Mouse (Mus musculus) myocyte (in vitro differentiated cells): ENCODE results near the gene Fastkd3. TPM values are rescaled to one million over a fixed set of nuclear protein-coding genes. Genes with fewer than 3 reads are reported as not detected.

Experiments used
- H3K27me3 ChIP-seq: one replicate; pipeline ENCODE4 v1.6.1; 2011; ENCODE audit not compliant: control insufficient read depth, insufficient read depth, insufficient read length
- H3K36me3 ChIP-seq: one replicate; pipeline ENCODE4 v1.6.1; 2011; ENCODE audit not compliant: control insufficient read depth, insufficient read depth
- H3K4me2 ChIP-seq: one replicate; pipeline ENCODE4 v1.6.1; 2011; ENCODE audit warnings: low read depth, control low read depth
- H3K4me3 ChIP-seq: one replicate; pipeline ENCODE4 v1.5.1; 2011; ENCODE audit warnings: mild to moderate bottlenecking, control low read depth, moderate library complexity
- H3K79me2 ChIP-seq: one replicate; pipeline ENCODE4 v1.6.1; 2011; ENCODE audit not compliant: control insufficient read depth, insufficient read depth
- H3ac ChIP-seq: one replicate; pipeline ENCODE4 v1.6.1; 2011; ENCODE audit not compliant: control insufficient read depth, insufficient read length
- CEBPB ChIP-seq: IDR thresholded peaks from 2 replicates; pipeline ENCODE4 v1.6.1; 2011; ENCODE audit warnings: mild to moderate bottlenecking, moderate library complexity; ENCODE audit not compliant: poor library complexity, insufficient read depth, severe bottlenecking
- E2F4 ChIP-seq: IDR thresholded peaks from one replicate; pipeline ENCODE4 v1.6.1; 2011; ENCODE audit warnings: mild to moderate bottlenecking, control low read depth, moderate library complexity; ENCODE audit not compliant: insufficient read depth
- MAX ChIP-seq: IDR thresholded peaks from one replicate; pipeline ENCODE4 v1.6.1; 2011; ENCODE audit warnings: low read depth, mild to moderate bottlenecking, control low read depth
- MYOD1 ChIP-seq, 3 experiments: IDR thresholded peaks; one replicate each; pipeline ENCODE4 v1.6.1; 2011; ENCODE audit warnings: control low read depth in 2 of 3, low read depth in 2 of 3, mild to moderate bottlenecking in 2 of 3, moderate library complexity in 1 of 3; ENCODE audit not compliant: insufficient read length in 2 of 3, control insufficient read depth in 1 of 3
- MYOG ChIP-seq, 3 experiments: IDR thresholded peaks; one replicate each; pipeline ENCODE4 v1.6.1; 2011; ENCODE audit warnings: control low read depth in 2 of 3, low read depth in 2 of 3, mild to moderate bottlenecking in 2 of 3; ENCODE audit not compliant: insufficient read length in 2 of 3, control insufficient read depth in 1 of 3, insufficient read depth in 1 of 3
- POLR2A ChIP-seq: IDR thresholded peaks from one replicate; pipeline ENCODE4 v1.6.1; 2011; ENCODE audit warnings: low read depth, mild to moderate bottlenecking, control low read depth, moderate library complexity; ENCODE audit not compliant: insufficient read length
- POLR2AphosphoS2 ChIP-seq: IDR thresholded peaks from one replicate; pipeline ENCODE4 v1.6.1; 2011; ENCODE audit warnings: low read depth, control low read depth; ENCODE audit not compliant: insufficient read length
- REST ChIP-seq: IDR thresholded peaks from one replicate; pipeline ENCODE4 v1.6.1; 2011; ENCODE audit warnings: mild to moderate bottlenecking, control low read depth, moderate library complexity; ENCODE audit not compliant: insufficient read depth, insufficient read length
- SRF ChIP-seq: IDR thresholded peaks from one replicate; pipeline ENCODE4 v1.6.1; 2011; ENCODE audit warnings: low read depth; ENCODE audit not compliant: control insufficient read depth, insufficient read length
- TCF12 ChIP-seq: IDR thresholded peaks from one replicate; pipeline ENCODE4 v1.6.1; 2011; ENCODE audit warnings: mild to moderate bottlenecking, control low read depth; ENCODE audit not compliant: poor library complexity, insufficient read depth, severe bottlenecking
- TCF3 ChIP-seq: IDR thresholded peaks from one replicate; pipeline ENCODE4 v1.6.1; 2011; ENCODE audit warnings: low read depth, control low read depth; ENCODE audit not compliant: insufficient read length
- USF1 ChIP-seq: IDR thresholded peaks from one replicate; pipeline ENCODE4 v1.6.1; 2011; ENCODE audit warnings: low read depth, mild to moderate bottlenecking, control low read depth, moderate library complexity
- polyA plus RNA-seq: library from polyadenylated mRNA; unstranded; fragments of >200 nt; fragmentation: generic; extraction: Trizol; gene quantifications from one replicate; pipeline ENCODE4 v1.2.1, GENCODE M21; 2012; ENCODE audit warnings: missing spikeins

The Fastkd3 gene
- polyA plus RNA-seq, 1 experiment: 9.0 TPM

DNA sequence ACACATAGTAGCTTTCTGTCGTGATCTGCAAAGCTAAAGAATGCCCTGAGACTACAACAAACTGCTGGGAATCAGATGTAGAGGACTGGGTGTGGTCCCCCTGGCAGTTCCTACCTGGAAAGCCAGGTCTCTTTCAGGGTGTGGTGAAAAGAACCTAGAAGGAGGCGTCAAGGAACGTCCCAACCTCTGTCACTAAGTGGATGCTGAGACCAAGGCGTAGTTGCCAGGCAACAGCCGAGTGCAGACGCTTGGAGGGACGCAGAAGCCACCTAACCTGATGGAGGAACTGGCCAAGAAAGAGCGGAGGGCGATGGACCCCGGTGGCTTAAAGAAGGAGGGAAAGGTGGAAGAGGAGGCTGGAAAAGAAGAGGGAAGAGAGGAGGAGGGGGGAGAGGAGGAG lies 15.2 kb downstream of the Fastkd3 start, which contains the start of gene 1700001L19Rik:
1700001L19Rik (plus strand) TSS at position 223 of the 400 bp plus-strand sequence.
- H3K79me2 ChIP-seq: no peaks in the 10 kb centered on the region
- H3K27me3 ChIP-seq: no peaks in the 10 kb centered on the region
- H3K4me3 ChIP-seq: no peak within 1 kb of the TSS
- no peaks in the 10 kb centered on the region for H3K36me3 ChIP-seq
- no peak within 1 kb of the TSS for H3K4me2 ChIP-seq
- no peak for TF ChIP-seq MYOD1 (IDR thresholded peaks at IDR 0.05; ENCODE audit: control insufficient read depth in 1 of 3, insufficient read length in 2 of 3, low read depth in 2 of 3)
- TF ChIP-seq CEBPB: no peak
- TF ChIP-seq POLR2A: no peak
- no peak for TF ChIP-seq TCF3
- no peak for TF ChIP-seq POLR2AphosphoS2
- TF ChIP-seq MYOG (IDR thresholded peaks at IDR 0.05; ENCODE audit: control insufficient read depth in 1 of 3, insufficient read depth in 1 of 3, insufficient read length in 2 of 3, low read depth in 2 of 3): no peak
- TF ChIP-seq MAX: no peak
- no peak for TF ChIP-seq SRF
- TF ChIP-seq REST: no peak
- TF ChIP-seq USF1: no peak
- TF ChIP-seq TCF12: no peak
- no peak for TF ChIP-seq E2F4
- no peak within 1 kb of the TSS for H3ac ChIP-seq

DNA sequence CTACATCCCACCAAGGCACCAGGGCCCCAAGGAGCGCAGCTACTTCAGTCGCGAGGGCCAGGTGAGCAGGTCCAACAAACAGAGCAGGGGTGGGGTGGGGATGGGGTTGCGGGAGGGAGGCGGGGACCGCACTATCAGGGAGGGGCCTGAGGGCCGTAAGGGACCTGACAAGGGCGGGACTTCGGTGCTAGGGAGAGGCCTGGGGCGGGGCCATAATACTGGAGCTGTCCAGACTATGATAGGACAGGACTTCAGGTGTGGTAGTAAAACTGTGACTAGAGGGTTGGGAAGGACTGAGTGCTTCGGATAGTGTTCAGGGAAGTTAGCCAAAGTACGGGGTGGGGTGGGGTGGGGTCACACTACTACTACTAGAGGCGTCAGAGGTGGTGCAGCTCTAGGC lies 15.6 kb downstream of the Fastkd3 start:
- TF ChIP-seq SRF (no peak), MYOG (IDR thresholded peaks at IDR 0.05; ENCODE audit: control insufficient read depth in 1 of 3, insufficient read depth in 1 of 3, insufficient read length in 2 of 3, low read depth in 2 of 3) (no peak), CEBPB (no peak), REST (no peak), E2F4 (no peak), USF1 (no peak), POLR2A (no peak), TCF12 (no peak), MYOD1 (IDR thresholded peaks at IDR 0.05; ENCODE audit: control insufficient read depth in 1 of 3, insufficient read length in 2 of 3, low read depth in 2 of 3) (no peak), TCF3 (no peak), POLR2AphosphoS2 (no peak), MAX (no peak)
- no peaks in the 10 kb centered on the region for H3K27me3 ChIP-seq
- no peak overlapping the region for H3K4me3 ChIP-seq
- H3K79me2 ChIP-seq: no peaks in the 10 kb centered on the region
- no peak overlapping the region for H3K4me2 ChIP-seq
- H3K36me3 ChIP-seq: no peaks in the 10 kb centered on the region
- no peak overlapping the region for H3ac ChIP-seq

DNA sequence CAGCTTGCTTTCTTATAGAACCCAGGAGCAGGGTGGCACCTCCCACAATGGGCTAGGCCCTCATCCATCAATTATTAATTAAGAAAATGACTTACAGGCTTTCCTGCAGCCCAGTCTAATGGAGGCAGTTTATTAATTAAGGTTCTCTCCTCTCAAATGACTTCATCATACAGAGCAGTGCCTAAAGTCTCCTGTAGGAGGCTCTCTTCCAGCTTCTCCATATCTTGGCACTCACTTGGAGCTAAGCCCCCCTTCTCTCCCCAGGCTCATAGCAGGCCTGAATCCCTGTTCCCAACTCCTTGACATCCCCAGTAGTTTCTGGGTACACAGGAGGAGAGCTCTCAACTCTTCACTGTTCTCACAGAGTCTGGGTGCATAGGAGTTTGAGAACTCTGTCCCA lies 16.9 kb downstream of the Fastkd3 start:
- Histone ChIP-seq H3K36me3 (no peaks in the 10 kb centered on the region), H3K27me3 (no peaks in the 10 kb centered on the region), H3K4me3 (no peak overlapping the region), H3K79me2 (no peaks in the 10 kb centered on the region), H3K4me2 (no peak overlapping the region), H3ac (no peak overlapping the region)
- TF ChIP-seq CEBPB (no peak), MAX (no peak), TCF12 (no peak)

DNA sequence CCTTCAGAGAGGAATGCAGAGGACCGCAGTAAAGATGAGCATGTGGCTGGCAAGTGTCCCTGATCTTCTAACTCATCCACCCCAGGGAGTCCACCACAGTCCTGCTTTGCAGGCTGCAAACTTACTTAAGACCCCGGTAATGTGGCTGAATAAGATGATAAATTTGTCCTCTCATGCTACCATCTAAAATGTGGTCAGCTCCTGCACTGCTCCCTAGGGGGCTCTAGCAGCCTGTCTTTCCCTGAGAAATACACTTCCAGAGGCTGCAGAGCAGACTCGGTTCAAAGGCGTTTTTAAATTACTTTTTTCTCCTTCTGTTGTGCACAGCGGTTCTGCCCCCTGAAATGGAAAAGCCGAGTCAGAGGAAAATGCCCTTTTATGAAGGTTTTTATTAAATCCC lies 19.1 kb downstream of the Fastkd3 start:
- no peaks in the 10 kb centered on the region for H3K36me3 ChIP-seq

DNA sequence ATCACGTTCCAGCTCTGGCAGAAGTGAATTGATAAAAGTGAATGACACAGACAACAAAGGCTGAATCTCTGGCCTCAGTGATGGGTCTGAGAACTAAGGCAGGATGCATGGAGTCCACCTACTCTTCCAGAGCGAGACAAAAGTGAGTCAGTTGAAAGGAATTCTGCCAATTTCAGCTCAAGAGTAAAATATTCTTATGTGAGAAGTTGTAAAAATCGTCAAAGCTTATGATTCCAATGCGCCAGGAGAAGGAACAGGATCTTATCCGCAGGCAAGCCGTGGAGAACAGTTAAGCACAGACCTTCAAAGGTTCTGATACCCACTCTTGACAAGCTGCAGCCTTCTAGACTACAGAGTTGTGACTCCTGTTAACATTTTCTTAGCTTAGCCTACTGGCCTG lies 21.1 kb downstream of the Fastkd3 start:
- Histone ChIP-seq H3K36me3 (no peaks in the 10 kb centered on the region), H3K4me2 (no peak overlapping the region), H3K4me3 (no peak overlapping the region), H3K27me3 (no peaks in the 10 kb centered on the region), H3ac (no peak overlapping the region), H3K79me2 (no peaks in the 10 kb centered on the region)
- TF ChIP-seq MYOG (IDR thresholded peaks at IDR 0.05; ENCODE audit: control insufficient read depth in 1 of 3, insufficient read depth in 1 of 3, insufficient read length in 2 of 3, low read depth in 2 of 3): no peak
- TF ChIP-seq POLR2A: no peak
- TF ChIP-seq TCF3: no peak
- TF ChIP-seq POLR2AphosphoS2: no peak
- no peak for TF ChIP-seq USF1
- no peak for TF ChIP-seq REST
- TF ChIP-seq MYOD1 (IDR thresholded peaks at IDR 0.05; ENCODE audit: control insufficient read depth in 1 of 3, insufficient read length in 2 of 3, low read depth in 2 of 3): no peak
- no peak for TF ChIP-seq MAX
- no peak for TF ChIP-seq TCF12
- no peak for TF ChIP-seq CEBPB
- TF ChIP-seq E2F4: no peak
- TF ChIP-seq SRF: no peak

More for the DNA sequence above, 19.1 kb downstream of the Fastkd3 start:
- Histone ChIP-seq H3K27me3 (no peaks in the 10 kb centered on the region), H3ac (no peak overlapping the region), H3K4me2 (peak overlapping the region; percentile 45), H3K4me3 (no peak overlapping the region), H3K79me2 (no peaks in the 10 kb centered on the region)
- TF ChIP-seq MAX (no peak), REST (no peak)
